Mouse (Mus musculus): Measurements from ENCODE around the gene Pspn.
A peak's percentile ranks its signal among the peaks of the same experiment; 100 is the strongest.

Gene Pspn

DNA sequence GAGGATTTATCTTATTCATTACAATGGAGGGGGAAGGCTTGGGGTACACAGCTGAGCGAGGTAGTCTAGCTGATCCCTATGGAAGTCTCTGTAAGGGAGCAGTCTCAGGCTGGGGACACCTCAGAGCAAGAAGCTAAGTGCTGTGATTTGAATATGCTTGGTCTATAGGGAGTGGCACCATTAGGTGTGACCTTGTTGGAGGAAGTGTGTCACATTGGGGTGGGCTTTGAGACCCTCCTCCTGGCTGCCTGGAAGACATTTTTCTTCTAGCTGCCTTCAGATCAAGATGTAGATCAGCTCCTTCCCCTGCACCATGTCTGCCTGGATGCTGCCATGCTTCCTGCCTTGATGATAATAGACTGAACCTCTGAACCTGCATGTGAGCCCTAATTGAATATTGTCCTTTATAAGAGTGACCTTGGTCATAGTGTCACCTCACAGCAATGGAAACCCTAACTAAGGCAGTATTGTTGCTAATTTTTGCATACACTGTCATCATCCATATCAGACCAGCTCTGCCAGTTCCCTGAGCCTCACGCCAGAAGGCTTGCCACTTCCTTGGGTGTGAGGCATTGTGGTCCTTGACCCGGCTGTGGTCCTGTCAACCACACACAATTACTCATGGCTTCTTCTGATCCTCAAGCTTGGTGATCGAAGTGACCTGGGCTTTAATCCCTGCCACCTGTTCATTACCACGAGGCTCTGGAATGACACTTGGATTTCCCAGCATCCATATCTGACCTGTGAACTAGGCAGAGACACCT is 37.0 kb downstream of the Pspn start:
- peak; percentile 26 for DNase-seq (ENCODE audit: low read depth, low spot score)

DNA sequence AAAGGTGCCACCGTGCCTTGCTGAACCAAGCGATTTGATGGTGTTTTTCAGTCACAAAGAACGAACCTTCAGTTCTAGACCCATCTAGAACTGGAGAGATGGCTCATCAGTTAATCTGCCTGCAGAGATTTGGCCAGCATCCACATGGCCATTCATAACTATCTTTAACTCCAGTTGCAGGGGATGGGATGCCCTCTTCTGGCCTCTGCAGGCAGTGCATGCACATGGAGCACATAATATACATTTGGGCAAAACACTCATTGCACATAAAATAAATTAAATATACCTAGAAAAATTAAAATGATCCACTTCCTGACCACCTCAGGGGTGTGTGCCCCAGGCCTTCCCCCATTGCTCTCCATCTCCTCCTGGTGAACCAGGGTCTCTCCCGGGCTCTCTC is 37.9 kb downstream of the Pspn start:
- DNase-seq (ENCODE audit: low read depth, low spot score) = peak; percentile 43

DNA sequence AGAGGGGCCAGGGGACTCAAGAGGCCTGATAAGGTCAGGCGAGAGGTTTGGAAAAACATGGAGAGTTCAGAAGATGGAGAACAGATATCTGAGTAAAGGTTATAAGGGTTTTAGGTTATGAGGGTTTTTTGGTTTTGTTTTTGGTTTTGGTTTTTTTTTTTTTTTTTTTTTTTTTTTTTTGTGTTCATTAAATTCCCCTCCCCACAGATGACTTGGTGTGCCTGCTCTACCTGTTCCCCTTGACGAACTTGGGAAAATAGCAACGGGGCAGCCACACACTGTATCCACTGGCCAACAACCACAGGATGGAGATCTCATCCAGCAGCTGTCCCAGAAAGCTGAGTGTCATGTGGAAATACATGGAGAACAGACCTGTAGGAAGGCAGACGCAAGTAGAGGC is 41.2 kb downstream of the Pspn start:
- DNase-seq (ENCODE audit: low read depth, low spot score) = no peak

DNA sequence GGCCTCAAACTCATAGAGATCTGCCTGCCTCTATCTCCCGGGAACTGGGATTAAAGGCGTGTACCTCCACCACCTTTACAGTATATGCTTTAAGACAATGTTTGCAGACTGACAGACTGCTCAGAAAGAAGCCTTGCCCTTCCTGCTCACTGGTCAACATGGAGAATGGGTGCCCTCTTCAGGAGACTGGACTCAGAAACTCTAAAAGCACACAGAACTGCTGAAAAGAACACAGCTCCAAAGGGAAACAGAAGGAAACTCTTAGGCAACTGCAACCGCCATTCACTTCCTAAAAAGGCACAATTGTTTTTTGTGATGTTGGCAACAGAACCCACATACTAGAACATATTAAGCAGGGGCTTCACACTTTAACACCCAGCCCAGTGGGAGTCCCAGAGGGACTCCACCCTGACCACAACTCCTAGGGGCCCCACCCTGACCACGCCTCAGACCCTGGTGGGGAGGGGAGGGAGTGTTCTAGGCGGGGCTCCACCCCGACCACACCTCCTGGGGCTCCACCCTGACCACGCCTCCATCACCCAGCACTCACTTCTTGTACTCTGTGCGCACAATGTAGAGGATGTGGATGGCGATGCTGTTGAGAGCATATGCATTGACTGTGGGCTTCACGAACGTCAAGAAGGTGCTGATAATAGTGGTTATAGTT is 41.9 kb downstream of the Pspn start:
- peak; percentile 73 for DNase-seq (ENCODE audit: low read depth, low spot score)

DNA sequence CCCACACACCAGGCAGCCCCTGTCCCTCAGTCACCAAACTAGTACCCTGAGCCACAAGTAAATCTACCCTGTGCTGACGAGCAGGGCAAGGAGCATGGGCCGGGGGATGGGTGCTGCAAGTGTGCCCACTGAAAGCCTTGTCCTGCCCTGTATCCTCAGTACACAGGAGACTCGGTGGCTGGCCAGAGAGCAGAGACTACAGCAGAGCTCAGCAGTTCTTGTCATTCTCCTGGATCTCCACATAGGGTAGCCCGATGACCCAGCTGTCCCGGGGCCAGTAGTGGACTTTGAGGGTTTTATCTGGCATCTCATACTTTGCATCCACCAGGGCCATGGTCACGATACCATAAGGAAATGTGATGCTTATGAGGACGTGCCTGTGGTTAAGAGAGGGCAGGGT is 44.9 kb downstream of the Pspn start:
- DNase-seq (ENCODE audit: low read depth, low spot score) = no peak

DNA sequence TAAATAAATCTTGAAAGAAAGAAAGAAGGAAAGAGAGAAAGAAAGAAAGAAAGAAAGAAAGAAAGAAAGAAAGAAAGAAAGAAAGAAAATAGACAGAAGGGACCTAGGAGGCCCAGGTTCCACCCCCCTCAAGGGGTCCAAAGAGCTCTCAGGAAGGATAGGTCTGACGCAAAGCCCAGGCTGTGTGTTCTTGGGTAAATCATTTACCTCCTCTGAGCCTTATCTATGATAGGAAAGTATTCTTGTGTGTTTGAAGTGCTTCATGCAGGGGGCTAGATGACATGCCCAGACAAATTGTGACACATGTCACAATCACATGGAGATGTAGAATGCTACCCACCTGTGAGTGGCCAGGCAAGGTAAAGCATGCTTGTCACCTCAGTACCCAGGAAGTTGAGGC is 47.2 kb downstream of the Pspn start:
- no peak for DNase-seq (ENCODE audit: low read depth, low spot score)

DNA sequence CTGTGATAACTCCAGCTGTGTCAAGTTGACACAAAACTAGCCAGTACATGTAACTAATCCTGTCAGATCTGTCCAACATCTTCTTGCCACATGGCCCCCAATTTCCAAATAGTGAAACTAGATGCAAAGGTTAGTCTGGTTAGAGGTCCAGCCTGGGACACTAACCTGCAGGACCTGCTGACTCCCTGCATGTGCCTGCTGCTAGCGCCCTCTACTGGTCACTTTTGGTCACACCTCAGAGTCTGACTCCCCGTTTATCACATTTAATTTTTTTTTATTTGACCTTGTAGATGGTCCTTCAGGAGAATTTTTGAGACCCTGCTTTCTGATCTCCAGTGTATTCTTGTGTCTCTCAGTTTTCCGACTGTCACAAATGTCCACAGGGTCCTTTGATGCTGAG is 48.9 kb downstream of the Pspn start:
- peak; percentile 73 for DNase-seq (ENCODE audit: low read depth, low spot score)
